Mouse (Mus musculus): ENCODE data around the gene Mybpc2.

DNA sequence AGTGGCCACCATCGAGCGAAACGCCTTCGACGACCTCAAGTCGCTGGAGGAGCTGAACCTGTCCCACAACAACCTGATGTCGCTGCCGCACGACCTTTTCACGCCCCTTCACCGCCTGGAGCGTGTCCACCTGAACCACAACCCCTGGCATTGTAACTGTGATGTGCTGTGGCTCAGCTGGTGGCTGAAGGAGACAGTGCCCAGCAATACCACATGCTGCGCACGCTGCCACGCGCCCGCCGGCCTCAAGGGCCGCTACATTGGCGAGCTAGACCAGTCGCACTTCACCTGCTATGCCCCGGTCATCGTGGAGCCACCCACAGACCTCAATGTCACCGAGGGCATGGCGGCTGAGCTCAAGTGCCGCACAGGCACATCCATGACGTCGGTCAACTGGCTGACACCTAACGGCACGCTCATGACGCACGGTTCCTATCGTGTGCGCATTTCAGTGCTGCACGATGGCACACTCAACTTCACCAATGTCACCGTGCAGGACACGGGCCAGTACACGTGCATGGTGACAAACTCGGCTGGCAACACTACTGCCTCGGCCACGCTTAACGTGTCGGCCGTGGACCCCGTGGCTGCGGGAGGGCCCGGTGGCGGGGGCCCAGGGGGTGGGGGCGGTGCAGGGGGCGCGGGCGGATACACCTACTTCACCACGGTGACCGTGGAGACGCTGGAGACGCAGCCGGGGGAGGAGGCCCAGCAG is 62.8 kb downstream of the Mybpc2 start:
- TF ChIP-seq MYOD1 (IDR thresholded peaks at IDR 0.05; ENCODE audit: control insufficient read depth in 1 of 3, insufficient read length in 2 of 3, low read depth in 2 of 3) (no peak), POLR2A (IDR thresholded peaks at IDR 0.05; ENCODE audit: insufficient read length, low read depth) (no peak), USF1 (IDR thresholded peaks at IDR 0.05; ENCODE audit: low read depth) (no peak)
